Mouse (Mus musculus) thymus, adult 2 months (tissue): Measurements from ENCODE around the gene Fam214a.

Experiments used
- CTCF ChIP-seq: fragments of 200-500 bp; IDR thresholded peaks from 2 replicates; pipeline ENCODE4 v1.5.1; 2012; ENCODE audit warnings: mild to moderate bottlenecking, control low read depth, low read length, moderate library complexity, borderline replicate concordance; ENCODE audit not compliant: control insufficient read depth, poor library complexity, insufficient read depth; ENCODE audit errors: extremely low read depth
- POLR2A ChIP-seq: fragments of 200-500 bp; IDR thresholded peaks from 2 replicates; pipeline ENCODE4 v1.6.1; 2012; ENCODE audit warnings: mild to moderate bottlenecking, low read length, control low read depth, moderate library complexity; ENCODE audit not compliant: control insufficient read depth, poor library complexity, insufficient read depth; ENCODE audit errors: extremely low read depth

GRCm38 (mm10) chr9:74930653-74931052 is 22.0 kb upstream of the Fam214a start:
- no peak for TF ChIP-seq POLR2A
- no peak for TF ChIP-seq CTCF
